Mouse (Mus musculus) embryo, embryonic 11 days (tissue): ENCODE measurements around the gene N4bp2.
A peak's percentile ranks its signal among the peaks of the same experiment; 100 is the strongest.

Experiments
- DNase-seq: peaks from one replicate; pipeline ENCODE4 v3.0.0-alpha.2; 2015

N4bp2 gene

GRCm38 (mm10) chr5:65831917-65832618 lies 68.7 kb downstream of the N4bp2 start:
- no peak for DNase-seq

- DNase-seq: no peak
Observed at GRCm38 (mm10) chr5:65833092-65833491, 69.8 kb downstream of the N4bp2 start.

GRCm38 (mm10) chr5:65833766-65834498 lies 70.6 kb downstream of the N4bp2 start:
- no peak for DNase-seq

- DNase-seq: no peak
Observed at GRCm38 (mm10) chr5:65838053-65838452, 74.7 kb downstream of the N4bp2 start.

- DNase-seq: no peak
Observed at GRCm38 (mm10) chr5:65842947-65843346, 79.6 kb downstream of the N4bp2 start.

GRCm38 (mm10) chr5:65846534-65846933 lies 83.2 kb downstream of the N4bp2 start:
- DNase-seq: no peak

- DNase-seq: no peak
Observed at GRCm38 (mm10) chr5:65846958-65847357, 83.6 kb downstream of the N4bp2 start.

GRCm38 (mm10) chr5:65847656-65848055 lies 84.3 kb downstream of the N4bp2 start:
- no peak for DNase-seq

GRCm38 (mm10) chr5:65850765-65851164 lies 87.4 kb downstream of the N4bp2 start:
- DNase-seq: no peak

- peak; percentile 49 for DNase-seq
Observed at GRCm38 (mm10) chr5:65854786-65855191, 91.5 kb downstream of the N4bp2 start.

- no peak for DNase-seq
Observed at GRCm38 (mm10) chr5:65855571-65855970, 92.2 kb downstream of the N4bp2 start.

- DNase-seq: no peak
Observed at GRCm38 (mm10) chr5:65856591-65857411, 93.5 kb downstream of the N4bp2 start.

GRCm38 (mm10) chr5:65857935-65858334 lies 94.6 kb downstream of the N4bp2 start:
- no peak for DNase-seq

- no peak for DNase-seq
Observed at GRCm38 (mm10) chr5:65858355-65858754, 95.0 kb downstream of the N4bp2 start.

- DNase-seq: no peak
Observed at GRCm38 (mm10) chr5:65858898-65859297, 95.6 kb downstream of the N4bp2 start.

GRCm38 (mm10) chr5:65859396-65859795 lies 96.1 kb downstream of the N4bp2 start:
- DNase-seq: no peak

- no peak for DNase-seq
Observed at GRCm38 (mm10) chr5:65860281-65861000, 97.1 kb downstream of the N4bp2 start.

GRCm38 (mm10) chr5:65861154-65861944 lies 98.0 kb downstream of the N4bp2 start, which contains the start of gene Rhoh:
Gene Rhoh, plus strand, starts transcription at chr5:65861213.
- DNase-seq: no peak

GRCm38 (mm10) chr5:65862217-65862927 lies 99.1 kb downstream of the N4bp2 start:
- no peak for DNase-seq

GRCm38 (mm10) chr5:65863349-65863749 lies 100.0 kb downstream of the N4bp2 start:
- DNase-seq: no peak

GRCm38 (mm10) chr5:65864486-65864885 lies 101.2 kb downstream of the N4bp2 start:
- DNase-seq: no peak
